Mouse (Mus musculus): Measurements from ENCODE around the gene Gm17087. TPM values are rescaled to one million over a fixed set of nuclear protein-coding genes. Genes with fewer than 3 reads are reported as not detected.

The Gm17087 gene
- polyA plus RNA-seq (2014; fragmentation: Illumina TruSeq; extraction: RNeasy Lipid Tissue Mini Kit (QIAGEN cat#74804); ENCODE audit: low read depth, low replicate concordance) = not detected

DNA sequence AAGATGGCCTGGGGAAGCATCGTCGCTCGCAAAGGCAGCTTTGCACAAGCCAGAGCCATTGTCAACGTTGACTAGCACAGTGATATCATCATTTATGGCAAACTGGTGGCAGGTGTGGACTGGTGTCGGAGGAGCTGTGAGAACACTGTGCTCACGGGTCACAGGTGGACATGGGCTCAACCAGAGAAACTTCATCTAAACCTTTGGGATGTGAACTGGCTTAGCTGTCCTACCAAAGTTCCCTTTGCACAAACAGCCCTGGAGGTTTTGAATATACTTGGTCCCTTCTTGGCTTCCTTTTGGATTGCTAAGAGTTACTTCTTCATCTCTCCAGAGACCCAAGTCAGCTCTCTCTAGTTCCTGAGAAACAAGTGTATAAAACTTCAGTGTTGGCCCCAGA, at the start of gene Gm17087:
Gene Gm17087, minus strand, starts transcription at position 101 of the 400 bp plus-strand sequence.

DNA sequence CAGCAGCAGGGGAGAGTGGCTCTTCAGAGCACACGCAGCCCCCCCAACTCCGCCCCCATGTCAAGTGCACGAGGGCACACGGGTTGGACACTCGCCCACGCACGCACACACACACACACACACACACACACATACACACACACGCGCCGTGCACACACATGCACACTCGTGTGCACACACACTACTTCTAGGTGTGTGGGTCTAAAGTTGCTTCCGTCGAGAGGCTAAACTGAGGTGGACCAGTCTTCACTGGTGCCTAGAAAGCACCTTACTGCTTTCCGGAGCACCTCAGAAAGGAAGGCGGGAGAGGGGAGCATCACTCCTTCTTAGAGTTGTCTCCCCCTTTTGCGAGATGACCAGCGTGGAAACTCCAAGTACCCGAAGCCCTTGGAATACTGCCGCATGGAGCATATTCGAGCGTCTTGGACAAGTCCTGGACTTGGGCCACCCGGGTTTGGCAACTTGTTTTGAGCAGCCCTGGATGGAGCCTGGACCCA, 41.5 kb downstream of the Gm17087 start, which contains the start of gene Pde10a:
Gene Pde10a, plus strand, starts transcription at position 148 of the 497 bp plus-strand sequence.

Other genes with a start within 250 kb of the Gm17087 start
- 0.12 TPM for gene Prr18, start 229.5 kb downstream of the Gm17087 start, polyA plus RNA-seq (2014; fragmentation: Illumina TruSeq; extraction: RNeasy Lipid Tissue Mini Kit (QIAGEN cat#74804); ENCODE audit: low read depth, low replicate concordance)
- gene T2, start 211.0 kb downstream of the Gm17087 start, polyA plus RNA-seq (2014; fragmentation: Illumina TruSeq; extraction: RNeasy Lipid Tissue Mini Kit (QIAGEN cat#74804); ENCODE audit: low read depth, low replicate concordance) = not detected
- gene T, start 132.5 kb downstream of the Gm17087 start, polyA plus RNA-seq (2014; fragmentation: Illumina TruSeq; extraction: RNeasy Lipid Tissue Mini Kit (QIAGEN cat#74804); ENCODE audit: low read depth, low replicate concordance) = not detected
- gene Pde10a, start 41.6 kb downstream of the Gm17087 start, polyA plus RNA-seq (2014; fragmentation: Illumina TruSeq; extraction: RNeasy Lipid Tissue Mini Kit (QIAGEN cat#74804); ENCODE audit: low read depth, low replicate concordance) = 1.8 TPM

Measured in kidney, adult 10 weeks (tissue).